Mouse (Mus musculus) testis, adult 2 months (tissue): ENCODE measurements around the gene Aldh1a7.

Experiments used
- CTCF ChIP-seq: fragments of 200-500 bp; IDR thresholded peaks from 2 replicates; pipeline ENCODE4 v1.5.1; 2012; ENCODE audit warnings: low read depth, mild to moderate bottlenecking, inconsistent platforms, low read length, moderate library complexity; ENCODE audit not compliant: control insufficient read depth, insufficient read depth, insufficient replicate concordance
- POLR2A ChIP-seq: fragments of 200-500 bp; IDR thresholded peaks from 2 replicates; pipeline ENCODE4 v1.6.1; 2012; ENCODE audit warnings: low read depth, mild to moderate bottlenecking, inconsistent platforms, low read length, moderate library complexity; ENCODE audit not compliant: control insufficient read depth

DNA sequence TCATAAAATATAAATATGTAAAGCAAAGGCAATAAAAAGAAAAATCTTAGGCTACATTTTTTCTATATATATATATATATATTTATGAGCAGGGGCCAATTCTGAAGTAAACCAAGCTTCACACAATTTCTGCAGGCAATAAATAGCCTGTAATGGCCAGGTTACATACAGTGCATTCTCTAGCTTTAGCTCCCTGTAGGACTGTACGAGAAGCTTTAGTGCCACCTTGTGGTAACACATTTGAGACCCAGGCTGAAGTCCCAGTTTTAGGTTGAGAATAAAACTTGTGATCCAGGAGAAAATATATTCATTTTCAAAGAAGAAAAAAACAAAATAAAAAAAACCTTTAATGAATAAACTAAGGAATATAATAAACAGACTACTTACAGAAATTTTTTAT, 36.9 kb upstream of the Aldh1a7 start:
- TF ChIP-seq CTCF: no peak
- no peak for TF ChIP-seq POLR2A
